Mouse (Mus musculus): ENCODE data around the gene Nagpa. TPM values are rescaled to one million over a fixed set of nuclear protein-coding genes. Genes with fewer than 3 reads are reported as not detected.
"Not testable (repeated sequence)": the region's sequence is repeated elsewhere in the genome, so short reads cannot be mapped to it uniquely, and the experiment has no call there.

The Nagpa gene
- polyA plus RNA-seq, 1 experiment from 2014 or later, result 16.6 TPM

GRCm38 (mm10) chr16:5228103-5228502 lies 24.3 kb upstream of the Nagpa start:
- not testable (repeated sequence) for H3K4me3 ChIP-seq (ENCODE audit: low read depth, low read length); H3K9me3 ChIP-seq (ENCODE audit: control insufficient read depth, low read length); H3K27ac ChIP-seq (replicated peaks; ENCODE audit: low read depth, low read length); H3K4me2 ChIP-seq (ENCODE audit: low read depth, severe bottlenecking); H3K9ac ChIP-seq (ENCODE audit: low read length); DNase-seq (ENCODE audit: low spot score); H3K36me3 ChIP-seq (ENCODE audit: control insufficient read depth, insufficient read depth, low read length); H3K4me1 ChIP-seq (ENCODE audit: control insufficient read depth, insufficient read depth, low read length); H3K27me3 ChIP-seq (ENCODE audit: control insufficient read depth, insufficient read depth, low read length); ATAC-seq (ENCODE audit: insufficient number of reproducible peaks, low FRiP score, low TSS enrichment, low read depth)
- WGBS, result 66% methylated on average over 3 of the region's 3 CpGs

- not testable (repeated sequence) for H3K9me3 ChIP-seq (ENCODE audit: control insufficient read depth, low read length); H3K4me1 ChIP-seq (ENCODE audit: control insufficient read depth, insufficient read depth, low read length); DNase-seq (ENCODE audit: low spot score); H3K9ac ChIP-seq (ENCODE audit: low read length); H3K27ac ChIP-seq (replicated peaks; ENCODE audit: low read depth, low read length); H3K36me3 ChIP-seq (ENCODE audit: control insufficient read depth, insufficient read depth, low read length); ATAC-seq (ENCODE audit: insufficient number of reproducible peaks, low FRiP score, low TSS enrichment, low read depth); H3K4me3 ChIP-seq (ENCODE audit: low read depth, low read length); H3K27me3 ChIP-seq (ENCODE audit: control insufficient read depth, insufficient read depth, low read length); H3K4me2 ChIP-seq (ENCODE audit: low read depth, severe bottlenecking)
- 82% methylated on average over 19 of the region's 19 CpGs for WGBS
Measured at GRCm38 (mm10) chr16:5227501-5227900, 23.7 kb upstream of the Nagpa start.

GRCm38 (mm10) chr16:5226534-5226933 lies 22.7 kb upstream of the Nagpa start:
- H3K9me3 ChIP-seq (ENCODE audit: control insufficient read depth, low read length); H3K4me3 ChIP-seq (ENCODE audit: low read depth, low read length); H3K27me3 ChIP-seq (ENCODE audit: control insufficient read depth, insufficient read depth, low read length); H3K4me2 ChIP-seq (ENCODE audit: low read depth, severe bottlenecking); ATAC-seq (ENCODE audit: insufficient number of reproducible peaks, low FRiP score, low TSS enrichment, low read depth); H3K27ac ChIP-seq (replicated peaks; ENCODE audit: low read depth, low read length); DNase-seq (ENCODE audit: low spot score); H3K9ac ChIP-seq (ENCODE audit: low read length); H3K4me1 ChIP-seq (ENCODE audit: control insufficient read depth, insufficient read depth, low read length); H3K36me3 ChIP-seq (ENCODE audit: control insufficient read depth, insufficient read depth, low read length): not testable (repeated sequence)
- WGBS, result 14% methylated on average over 1 of the region's 1 CpGs

- H3K4me1 ChIP-seq (ENCODE audit: control insufficient read depth, insufficient read depth, low read length), result no peaks in the 10 kb centered on the region
- no peak within 1 kb of the TSS for H3K4me2 ChIP-seq (ENCODE audit: low read depth, severe bottlenecking)
- 83% methylated on average over 6 of the region's 6 CpGs for WGBS
- ATAC-seq (ENCODE audit: insufficient number of reproducible peaks, low FRiP score, low TSS enrichment, low read depth) (no peak), DNase-seq (ENCODE audit: low spot score) (no peak)
- H3K36me3 ChIP-seq (ENCODE audit: control insufficient read depth, insufficient read depth, low read length), result no peaks in the 10 kb centered on the region
- no peak within 1 kb of the TSS for H3K9ac ChIP-seq (ENCODE audit: low read length)
- no peak within 1 kb of the TSS for H3K27ac ChIP-seq (replicated peaks; ENCODE audit: low read depth, low read length)
- H3K9me3 ChIP-seq (ENCODE audit: control insufficient read depth, low read length), result no peaks in the 10 kb centered on the region
- no peak within 1 kb of the TSS for H3K4me3 ChIP-seq (ENCODE audit: low read depth, low read length)
- H3K27me3 ChIP-seq (ENCODE audit: control insufficient read depth, insufficient read depth, low read length), result no peaks in the 10 kb centered on the region
Measured at GRCm38 (mm10) chr16:5222140-5222539, 18.3 kb upstream of the Nagpa start, which contains the start of gene AU021092. TSS of gene AU021092 (minus strand) at chr16:5222299.

GRCm38 (mm10) chr16:5221403-5221802 lies 17.6 kb upstream of the Nagpa start:
- H3K4me3 ChIP-seq (ENCODE audit: low read depth, low read length), result no peak overlapping the region
- H3K4me1 ChIP-seq (ENCODE audit: control insufficient read depth, insufficient read depth, low read length), result no peaks in the 10 kb centered on the region
- WGBS, result 86% methylated on average over 4 of the region's 4 CpGs
- no peaks in the 10 kb centered on the region for H3K27me3 ChIP-seq (ENCODE audit: control insufficient read depth, insufficient read depth, low read length)
- no peak overlapping the region for H3K27ac ChIP-seq (replicated peaks; ENCODE audit: low read depth, low read length)
- no peaks in the 10 kb centered on the region for H3K9me3 ChIP-seq (ENCODE audit: control insufficient read depth, low read length)
- ATAC-seq (ENCODE audit: insufficient number of reproducible peaks, low FRiP score, low TSS enrichment, low read depth), result no peak
- H3K36me3 ChIP-seq (ENCODE audit: control insufficient read depth, insufficient read depth, low read length), result no peaks in the 10 kb centered on the region
- no peak overlapping the region for H3K9ac ChIP-seq (ENCODE audit: low read length)
- DNase-seq (ENCODE audit: low spot score), result no peak
- H3K4me2 ChIP-seq (ENCODE audit: low read depth, severe bottlenecking), result no peak overlapping the region

GRCm38 (mm10) chr16:5217341-5218133 lies 13.7 kb upstream of the Nagpa start:
- Histone ChIP-seq H3K27ac (replicated peaks; ENCODE audit: low read depth, low read length) (no peak overlapping the region), H3K9ac (ENCODE audit: low read length) (no peak overlapping the region), H3K27me3 (ENCODE audit: control insufficient read depth, insufficient read depth, low read length) (no peaks in the 10 kb centered on the region), H3K9me3 (ENCODE audit: control insufficient read depth, low read length) (no peaks in the 10 kb centered on the region), H3K4me1 (ENCODE audit: control insufficient read depth, insufficient read depth, low read length) (no peaks in the 10 kb centered on the region), H3K4me2 (ENCODE audit: low read depth, severe bottlenecking) (no peak overlapping the region), H3K36me3 (ENCODE audit: control insufficient read depth, insufficient read depth, low read length) (no peaks in the 10 kb centered on the region), H3K4me3 (ENCODE audit: low read depth, low read length) (no peak overlapping the region)
- DNase-seq (ENCODE audit: low spot score) (no peak), ATAC-seq (ENCODE audit: insufficient number of reproducible peaks, low FRiP score, low TSS enrichment, low read depth) (no peak)
- 81% methylated on average over 5 of the region's 5 CpGs for WGBS

- no peak overlapping the region for H3K4me2 ChIP-seq (ENCODE audit: low read depth, severe bottlenecking)
- H3K9ac ChIP-seq (ENCODE audit: low read length), result no peak overlapping the region
- ATAC-seq (ENCODE audit: insufficient number of reproducible peaks, low FRiP score, low TSS enrichment, low read depth), result no peak
- no peak overlapping the region for H3K4me3 ChIP-seq (ENCODE audit: low read depth, low read length)
- no peaks in the 10 kb centered on the region for H3K4me1 ChIP-seq (ENCODE audit: control insufficient read depth, insufficient read depth, low read length)
- no peak for DNase-seq (ENCODE audit: low spot score)
- H3K9me3 ChIP-seq (ENCODE audit: control insufficient read depth, low read length), result no peaks in the 10 kb centered on the region
- H3K36me3 ChIP-seq (ENCODE audit: control insufficient read depth, insufficient read depth, low read length), result no peaks in the 10 kb centered on the region
- H3K27ac ChIP-seq (replicated peaks; ENCODE audit: low read depth, low read length), result no peak overlapping the region
- H3K27me3 ChIP-seq (ENCODE audit: control insufficient read depth, insufficient read depth, low read length), result no peaks in the 10 kb centered on the region
- WGBS, result 57% methylated on average over 6 of the region's 6 CpGs
Measured at GRCm38 (mm10) chr16:5216686-5217085, 12.9 kb upstream of the Nagpa start.

- no peaks in the 10 kb centered on the region for H3K36me3 ChIP-seq (ENCODE audit: control insufficient read depth, insufficient read depth, low read length)
- no peak overlapping the region for H3K9ac ChIP-seq (ENCODE audit: low read length)
- no peak overlapping the region for H3K27ac ChIP-seq (replicated peaks; ENCODE audit: low read depth, low read length)
- no peaks in the 10 kb centered on the region for H3K9me3 ChIP-seq (ENCODE audit: control insufficient read depth, low read length)
- H3K4me1 ChIP-seq (ENCODE audit: control insufficient read depth, insufficient read depth, low read length), result no peaks in the 10 kb centered on the region
- DNase-seq (ENCODE audit: low spot score) (no peak), ATAC-seq (ENCODE audit: insufficient number of reproducible peaks, low FRiP score, low TSS enrichment, low read depth) (no peak)
- no peak overlapping the region for H3K4me3 ChIP-seq (ENCODE audit: low read depth, low read length)
- no peak overlapping the region for H3K4me2 ChIP-seq (ENCODE audit: low read depth, severe bottlenecking)
- WGBS, result 92% methylated on average over 2 of the region's 2 CpGs
- no peaks in the 10 kb centered on the region for H3K27me3 ChIP-seq (ENCODE audit: control insufficient read depth, insufficient read depth, low read length)
Measured at GRCm38 (mm10) chr16:5214126-5214525, 10.3 kb upstream of the Nagpa start.

- no peak overlapping the region for H3K9ac ChIP-seq (ENCODE audit: low read length)
- H3K4me1 ChIP-seq (ENCODE audit: control insufficient read depth, insufficient read depth, low read length), result no peaks in the 10 kb centered on the region
- no peak overlapping the region for H3K4me2 ChIP-seq (ENCODE audit: low read depth, severe bottlenecking)
- 72% methylated on average over 3 of the region's 3 CpGs for WGBS
- ATAC-seq (ENCODE audit: insufficient number of reproducible peaks, low FRiP score, low TSS enrichment, low read depth) (no peak), DNase-seq (ENCODE audit: low spot score) (no peak)
- H3K27me3 ChIP-seq (ENCODE audit: control insufficient read depth, insufficient read depth, low read length), result no peaks in the 10 kb centered on the region
- H3K4me3 ChIP-seq (ENCODE audit: low read depth, low read length), result no peak overlapping the region
- H3K36me3 ChIP-seq (ENCODE audit: control insufficient read depth, insufficient read depth, low read length), result no peaks in the 10 kb centered on the region
- H3K9me3 ChIP-seq (ENCODE audit: control insufficient read depth, low read length), result no peaks in the 10 kb centered on the region
- H3K27ac ChIP-seq (replicated peaks; ENCODE audit: low read depth, low read length), result no peak overlapping the region
Measured at GRCm38 (mm10) chr16:5212150-5212549, 8.3 kb upstream of the Nagpa start.
